Mouse (Mus musculus): ENCODE measurements around the gene Cyp1b1.

DNA sequence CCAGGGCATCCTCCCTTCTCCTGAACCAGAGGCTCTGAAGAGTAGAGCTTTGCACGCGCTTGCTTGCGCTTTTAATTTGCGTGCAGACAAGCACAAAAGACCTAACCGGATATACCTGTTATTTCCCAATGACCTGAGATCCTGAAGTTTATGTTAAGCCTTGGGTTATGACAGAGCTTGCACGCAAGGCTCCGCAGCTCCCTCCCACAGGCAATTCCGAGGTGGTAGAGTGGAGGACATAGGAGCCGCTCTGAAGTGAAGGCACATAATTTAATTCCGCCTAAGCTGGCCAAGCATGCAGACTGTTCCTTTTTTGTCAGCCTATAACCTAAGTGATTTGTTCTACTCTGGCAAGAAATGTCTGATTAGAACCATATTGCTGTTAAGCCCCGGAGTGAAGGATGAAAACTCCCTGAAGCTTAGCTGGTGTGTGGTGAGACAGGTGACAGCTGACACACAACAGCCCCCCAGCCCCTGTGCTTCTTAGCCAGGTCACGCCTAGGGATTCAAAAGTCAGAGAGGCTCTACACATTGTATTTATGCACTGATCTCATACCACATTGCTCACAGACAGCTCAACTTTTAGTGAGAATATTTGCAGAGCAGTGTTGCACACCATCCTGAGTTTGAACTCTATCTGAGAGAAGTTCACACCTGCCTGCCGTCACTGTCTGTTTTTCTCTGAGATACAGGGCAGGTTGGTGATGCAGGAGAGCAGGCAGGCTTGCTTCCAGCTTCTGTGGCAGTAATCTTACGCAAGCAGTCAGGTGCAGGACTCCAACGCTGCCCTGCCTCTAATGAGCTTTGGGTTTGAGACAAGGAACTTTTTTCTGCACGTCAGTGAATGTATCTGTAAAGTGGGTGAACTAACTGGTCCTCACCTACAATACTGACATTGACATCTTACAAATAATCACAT, 14.0 kb upstream of the Cyp1b1 start:
- TF ChIP-seq HCFC1 (IDR thresholded peaks at IDR 0.05; ENCODE audit: borderline replicate concordance, insufficient read depth, low read length) (no peak), MAFK (IDR thresholded peaks at IDR 0.05; ENCODE audit: insufficient read depth, low read depth, low read length) (no peak), ZNF384 (IDR thresholded peaks at IDR 0.05; ENCODE audit: low read depth, low read length) (no peak), CHD2 (IDR thresholded peaks at IDR 0.05; ENCODE audit: low read depth, low read length) (no peak), ZC3H11A (IDR thresholded peaks at IDR 0.05; ENCODE audit: borderline replicate concordance, low read depth, low read length) (no peak)
